In the genomic region with DNA sequence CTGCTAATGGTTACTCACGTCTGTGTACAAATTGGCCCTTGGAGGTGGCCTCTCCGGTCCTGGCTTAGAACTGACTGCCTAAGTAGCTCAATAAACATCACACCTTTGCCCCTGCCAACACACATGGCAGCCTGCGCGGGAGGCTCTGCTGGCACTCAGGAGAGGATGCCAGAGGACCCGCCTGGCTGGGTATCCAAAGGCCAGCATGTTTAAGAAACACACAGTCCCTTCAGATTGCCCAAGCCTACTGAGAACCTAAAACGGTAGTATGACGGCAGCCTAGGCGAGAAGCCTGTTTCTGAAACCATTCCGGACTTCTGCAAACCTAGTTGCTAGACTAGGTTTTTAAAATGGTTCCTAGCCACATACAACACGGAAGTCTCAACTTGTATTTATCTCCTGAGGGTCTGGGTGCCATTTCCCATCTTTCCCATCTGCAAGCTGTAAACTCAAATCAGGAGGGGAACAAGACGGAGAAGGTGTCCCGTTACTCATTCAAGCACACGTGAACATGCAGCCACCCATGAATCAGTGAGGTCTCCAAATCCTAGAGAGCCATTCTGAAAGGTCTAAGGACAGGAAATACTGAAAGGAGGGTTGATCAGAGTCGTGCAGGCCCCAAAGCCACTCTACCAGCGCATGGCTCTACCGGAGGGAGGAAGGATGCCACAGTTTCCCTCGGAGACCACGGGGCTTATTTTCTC, we compare ENCODE assay signal across 8 mouse cellular contexts. TPM values are rescaled to one million over a fixed set of nuclear protein-coding genes. Genes with fewer than 3 reads are reported as not detected.
DNase-seq lines count a peak whose midpoint lies in the region; TF ChIP-seq lines count a peak whose summit lies in the region.
"Had no signal": no experiment of that assay in that cellular context is flagged by ENCODE, and none has a peak within 500 bp of the region (broad histone marks: within the 10 kb centered on the region; RNA-seq: fewer than 3 reads in every experiment).

No protein-coding gene starts in this region.

- peaks cover 63% of the 10 kb centered on the region for H3K4me1 ChIP-seq in thymus, adult 2 months (replicated peaks; ENCODE audit: control insufficient read depth, insufficient read depth, low read length)

- no peak for TF ChIP-seq CTCF in thymus, adult 2 months (IDR thresholded peaks at IDR 0.05; ENCODE audit: borderline replicate concordance, control insufficient read depth, extremely low read depth, insufficient read depth, low read length, poor library complexity)

- peak overlapping the region; percentile 97 for H3K27ac ChIP-seq in thymus, adult 2 months (ENCODE audit: control insufficient read depth, insufficient read depth, low read length)

- 4% methylated on average over 18 of the region's 18 CpGs for WGBS in thymus, adult 2 months

- no peaks in the 10 kb centered on the region for H3K27me3 ChIP-seq in thymus, adult 2 months (ENCODE audit: control insufficient read depth, insufficient read depth, low read length)

- H3K36me3 ChIP-seq in thymus, adult 2 months (ENCODE audit: control insufficient read depth, insufficient read depth, low read length), result 0 out of 2 replicates have a peak, but pooled peaks cover 3% of the 10 kb centered on the region
- H3K36me3 ChIP-seq: embryonic facial prominence, embryonic 13.5 days had no signal

- DNase-seq in thymus, adult 2 months, result peak; percentile 57
- no peak for DNase-seq in thymus, adult 18-20 months
- DNase-seq in cerebellum, adult 9-11 months, result peak; percentile 66
- peak; percentile 57 for DNase-seq in lung, postnatal 36 days
- DNase-seq in right cerebral cortex, postnatal 10 days (ENCODE audit: low spot score in 2 of 2), result no peak
- DNase-seq in adrenal gland, adult 18-20 months (ENCODE audit: low spot score in 2 of 2), result no peak
- no peak for DNase-seq in heart, adult 8-10 months (ENCODE audit: low spot score)

- no peak for TF ChIP-seq POLR2A in thymus, adult 2 months (IDR thresholded peaks at IDR 0.05; ENCODE audit: control insufficient read depth, extremely low read depth, insufficient read depth, low read length, poor library complexity)

- peak overlapping the region; percentile 92 for H3K4me3 ChIP-seq in thymus, adult 2 months (ENCODE audit: control insufficient read depth, insufficient read depth, low read length)
- H3K4me3 ChIP-seq: embryonic facial prominence, embryonic 13.5 days had no signal

RNA-seq across cellular contexts. Expression of a gene that starts 45.8 kb away (rescaled TPM):
- polyA plus RNA-seq in thymus, adult 2 months (2012; rRNA removed), result 95.3 and 98.8 TPM in 2 replicates
- 10 to 100 TPM; 11.4 to 11.6 TPM for total RNA-seq in adrenal gland, adult 18-20 months (2021)
- total RNA-seq in heart, adult 8-10 months (2022), result 1 to 10 TPM; 1.4 to 2.6 (median 1.5) TPM

RNA-seq across cellular contexts. Expression of a gene that starts 46.3 kb away (rescaled TPM):
- 41.3 and 41.9 TPM in 2 replicates for polyA plus RNA-seq in thymus, adult 2 months (2012; rRNA removed)
- 10 to 100 TPM; 33.7 to 40.4 TPM for total RNA-seq in adrenal gland, adult 18-20 months (2021)
- 10 to 100 TPM; 34.1 to 41.0 (median 37.0) TPM for total RNA-seq in heart, adult 8-10 months (2022)

Comparison
In these comparisons a context has a peak if more than half of its experiments do, and no peak if none do; other contexts are left out.
1. DNase-seq: peak in thymus, adult 2 months (single experiment), cerebellum, adult 9-11 months (single experiment) and lung, postnatal 36 days (single experiment); none in thymus, adult 18-20 months (0 of 2), right cerebral cortex, postnatal 10 days (0 of 2), adrenal gland, adult 18-20 months (0 of 2) and heart, adult 8-10 months (single experiment).